Mouse (Mus musculus) urinary bladder, postnatal 14 days (tissue): ENCODE measurements around the gene Ift80.
A peak's percentile ranks its signal among the peaks of the same experiment; 100 is the strongest.
"Not testable (repeated sequence)": the region's sequence is repeated elsewhere in the genome, so short reads cannot be mapped to it uniquely, and the experiment has no call there.

ENCODE experiments used
- DNase-seq: peaks from one replicate; pipeline ENCODE4 v3.0.0; 2021; ENCODE audit warnings: low spot score

Ift80 gene

GRCm38 (mm10) chr3:69004437-69005337 lies at the start of gene Ift80, which contains the start of gene Smc4:
Gene Ift80 (minus strand): TSS chr3:69004570.
Gene Smc4 (plus strand): TSS chr3:69004738.
- peak; percentile 95 for DNase-seq

GRCm38 (mm10) chr3:69051894-69052293 lies 47.5 kb upstream of the Ift80 start:
- no peak for DNase-seq

- DNase-seq = no peak
These were observed 44.6 kb upstream of the Ift80 start for GRCm38 (mm10) chr3:69049011-69049410.

GRCm38 (mm10) chr3:69047684-69048083 lies 43.3 kb upstream of the Ift80 start:
- no peak for DNase-seq

- DNase-seq = peak; percentile 41
These were observed 42.1 kb upstream of the Ift80 start for GRCm38 (mm10) chr3:69046509-69046908.

GRCm38 (mm10) chr3:69045750-69046149 lies 41.4 kb upstream of the Ift80 start:
- no peak for DNase-seq

- no peak for DNase-seq
These were observed 41.0 kb upstream of the Ift80 start for GRCm38 (mm10) chr3:69045400-69045703.

GRCm38 (mm10) chr3:69044645-69045399 lies 40.5 kb upstream of the Ift80 start, which contains the start of gene Trim59:
Gene Trim59 (minus strand): TSS chr3:69044755.
- DNase-seq = peak; percentile 89

- no peak for DNase-seq
These were observed 39.8 kb upstream of the Ift80 start for GRCm38 (mm10) chr3:69044167-69044591.

GRCm38 (mm10) chr3:69041298-69041697 lies 36.9 kb upstream of the Ift80 start:
- DNase-seq = no peak

- no peak for DNase-seq
These were observed 35.7 kb upstream of the Ift80 start for GRCm38 (mm10) chr3:69040105-69040504.

- DNase-seq = no peak
These were observed 21.9 kb upstream of the Ift80 start for GRCm38 (mm10) chr3:69026133-69026783.

- DNase-seq = no peak
These were observed 16.4 kb upstream of the Ift80 start for GRCm38 (mm10) chr3:69020764-69021163.

- no peak for DNase-seq
These were observed 15.9 kb upstream of the Ift80 start for GRCm38 (mm10) chr3:69020285-69020684.

GRCm38 (mm10) chr3:69018635-69019034 lies 14.3 kb upstream of the Ift80 start:
- DNase-seq = not testable (repeated sequence)

GRCm38 (mm10) chr3:69017181-69017580 lies 12.8 kb upstream of the Ift80 start:
- DNase-seq = no peak

- no peak for DNase-seq
These were observed 4.5 kb upstream of the Ift80 start for GRCm38 (mm10) chr3:69008873-69009272.

- no peak for DNase-seq
These were observed 1.9 kb upstream of the Ift80 start for GRCm38 (mm10) chr3:69006246-69006760.

GRCm38 (mm10) chr3:69005338-69006245 lies 1.2 kb upstream of the Ift80 start:
- DNase-seq = peak; percentile 42

GRCm38 (mm10) chr3:69004055-69004436 lies 324 bp downstream of the Ift80 start:
- no peak for DNase-seq

GRCm38 (mm10) chr3:69002781-69003180 lies 1.6 kb downstream of the Ift80 start:
- DNase-seq = no peak
